In the genomic region with DNA sequence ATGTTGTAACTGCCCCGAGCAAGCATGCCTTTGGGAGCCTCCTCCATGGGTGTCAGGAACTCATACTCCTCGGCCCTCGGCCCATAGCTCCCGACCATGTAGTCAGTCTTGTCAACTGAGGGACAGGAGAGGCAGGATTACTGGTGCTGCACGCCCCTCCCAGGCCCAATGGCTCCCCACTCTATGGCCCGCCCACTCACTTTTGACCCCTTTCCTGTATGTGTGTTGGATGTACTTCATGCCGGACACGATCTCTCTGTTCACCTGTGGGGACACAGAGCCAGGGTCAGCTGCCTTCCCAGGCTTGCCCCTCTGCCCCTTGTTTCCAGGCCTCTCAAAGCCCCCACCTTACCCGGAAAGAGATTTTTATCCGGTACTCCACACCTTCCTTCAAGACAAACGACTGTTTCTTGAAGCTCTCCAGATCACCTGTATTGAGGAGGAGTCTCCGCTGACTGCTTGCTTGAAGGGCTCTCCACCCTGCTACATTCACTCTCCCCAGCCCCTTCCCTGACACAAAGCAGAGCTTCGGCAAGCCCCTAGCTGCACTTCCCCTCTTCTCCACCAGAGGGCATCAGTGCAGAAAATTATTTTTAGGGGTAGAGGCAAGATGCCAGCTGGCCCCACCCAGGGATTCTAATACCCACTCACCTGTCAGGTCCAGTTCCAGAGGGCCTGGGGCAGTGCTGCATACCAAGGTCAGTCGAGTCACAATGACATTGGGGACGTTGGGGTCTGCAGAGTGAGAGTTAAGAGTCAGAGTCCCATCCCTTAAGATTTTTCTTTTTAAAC, we compare ENCODE assay signal across 8 mouse cellular contexts. TPM values are rescaled to one million over a fixed set of nuclear protein-coding genes. Genes with fewer than 3 reads are reported as not detected.
DNase-seq lines count a peak whose midpoint lies in the region; ATAC-seq and TF ChIP-seq lines count a peak whose summit lies in the region.

No protein-coding gene starts in this region.

- H3K36me3 ChIP-seq in MEL (ENCODE audit: control insufficient read depth in 1 of 2, insufficient read depth in 2 of 2, low read length in 2 of 2): peaks cover 4 to 19% of the 10 kb centered on the region in 2 experiments; a peak in 3 of 4 replicates
- H3K36me3 ChIP-seq in forebrain, embryonic 11.5 days (ENCODE audit: control insufficient read depth, insufficient read depth, low read length): peaks cover 20% of the 10 kb centered on the region

- TF ChIP-seq CTCF in MEL (IDR thresholded peaks at IDR 0.05 in 2 of 3, conservative IDR thresholded peaks at IDR 0.05 in 1 of 3; ENCODE audit: control insufficient read depth in 1 of 3, insufficient read depth in 1 of 3, low read depth in 2 of 3, low read length in 3 of 3, poor library complexity in 1 of 3, severe bottlenecking in 1 of 3): peak; percentile 82 to 97 (median 87)
- TF ChIP-seq CTCF in layer of hippocampus, adult 2 months (conservative IDR thresholded peaks at IDR 0.05): peak; percentile 100

- TF ChIP-seq EP300 in MEL (IDR thresholded peaks at IDR 0.05; ENCODE audit: low read depth in 1 of 2, low read length in 2 of 2): no peak

- 63% methylated on average over 15 of the region's 15 CpGs for WGBS in forebrain, embryonic 11.5 days

- H3K4me2 ChIP-seq in forebrain, embryonic 11.5 days (ENCODE audit: low read depth, low read length, severe bottlenecking): peak overlapping the region; percentile 87

- peak overlapping the region; percentile 76 to 94; a peak in 3 of 4 replicates for H3K4me3 ChIP-seq in MEL (ENCODE audit: control insufficient read depth in 1 of 2, insufficient read depth in 1 of 2, low read depth in 2 of 2, low read length in 2 of 2)
- peak overlapping the region; percentile 97 for H3K4me3 ChIP-seq in forebrain, embryonic 11.5 days (ENCODE audit: low read depth, low read length)
- H3K4me3 ChIP-seq in layer of hippocampus, adult 2 months: peak overlapping the region; percentile 76

- no peaks in the 10 kb centered on the region for H3K27me3 ChIP-seq in MEL (ENCODE audit: control insufficient read depth in 1 of 2, insufficient read depth in 2 of 2, low read length in 2 of 2)
- no peaks in the 10 kb centered on the region for H3K27me3 ChIP-seq in forebrain, embryonic 11.5 days (ENCODE audit: control insufficient read depth, insufficient read depth, low read length)

- no peak for ATAC-seq in forebrain, embryonic 11.5 days (replicated peaks; ENCODE audit: low FRiP score)

- H3K4me1 ChIP-seq in MEL (ENCODE audit: control insufficient read depth in 1 of 2, insufficient read depth in 2 of 2, low read length in 2 of 2): peaks cover 7 to 20% of the 10 kb centered on the region in 2 experiments
- peaks cover 10% of the 10 kb centered on the region for H3K4me1 ChIP-seq in forebrain, embryonic 11.5 days (replicated peaks; ENCODE audit: control insufficient read depth, insufficient read depth, low read length)

- H3K27ac ChIP-seq in MEL (ENCODE audit: control insufficient read depth, low read depth, low read length): no peak overlapping the region
- H3K27ac ChIP-seq in forebrain, embryonic 11.5 days (ENCODE audit: low read depth, low read length): no peak overlapping the region
- H3K27ac ChIP-seq in layer of hippocampus, adult 2 months: peak overlapping the region; percentile 97

- peak overlapping the region; percentile 84 for H3K9ac ChIP-seq in MEL (ENCODE audit: control insufficient read depth, low read depth, low read length, poor library complexity, severe bottlenecking)
- H3K9ac ChIP-seq in forebrain, embryonic 11.5 days (ENCODE audit: low read length): peak overlapping the region; percentile 30

- peaks cover 37% of the 10 kb centered on the region for H3K79me2 ChIP-seq in MEL (ENCODE audit: control insufficient read depth, insufficient read depth, low read length, poor library complexity)

- H3K9me3 ChIP-seq in MEL (replicated peaks; ENCODE audit: insufficient read depth, low read length): no peaks in the 10 kb centered on the region
- peaks cover 3% of the 10 kb centered on the region; the same call in 1 of the 2 replicates for H3K9me3 ChIP-seq in forebrain, embryonic 11.5 days (ENCODE audit: control insufficient read depth, low read length)

- intact Hi-C loops in heart, postnatal 14 days (cut with DNase I): loop anchor here (1.0 to 5.0 kb wide), 2 partner anchors 65 to 133 kb away; partner anchors contain the start of genes Cenpx and Lrrc45

- TF ChIP-seq POLR2A in MEL (IDR thresholded peaks at IDR 0.05; ENCODE audit: control insufficient read depth in 1 of 2, insufficient read depth in 1 of 2, low read depth in 1 of 2, low read length in 2 of 2, poor library complexity in 1 of 2): no peak

- DNase-seq in MEL (ENCODE audit: low read depth, low spot score): peak; percentile 80
- peak; percentile 68 for DNase-seq in c-Kit-negative CD71-positive TER-119-positive erythroid progenitor cells, embryonic 14.5 days (ENCODE audit: low read depth, low spot score)
- peak; percentile 90 for DNase-seq in forebrain, embryonic 11.5 days (ENCODE audit: low spot score)
- peak; percentile 79 to 85 for DNase-seq in heart, postnatal 14 days
- peak; percentile 70 to 79 for DNase-seq in layer of hippocampus, adult 2 months (ENCODE audit: low spot score in 2 of 2)
- DNase-seq in lung, postnatal 14 days: peak; percentile 86
- peak; percentile 84 for DNase-seq in retina, postnatal 1 day
- peak; percentile 75 for DNase-seq in urinary bladder, postnatal 14 days (ENCODE audit: low spot score)

- peak; percentile 26 for TF ChIP-seq RAD21 in MEL (IDR thresholded peaks at IDR 0.05; ENCODE audit: low read depth, low read length)

TF ChIP-seq in MEL, 35 proteins besides CTCF, POLR2A, EP300 and RAD21 (continues in another document):
- no peak for TF ChIP-seq MEF2A (IDR thresholded peaks at IDR 0.05; ENCODE audit: extremely low read depth, insufficient replicate concordance, low read depth, low read length, poor library complexity, severe bottlenecking)
- TF ChIP-seq TCF12 (IDR thresholded peaks at IDR 0.05; ENCODE audit: low read depth, low read length): no peak
- TF ChIP-seq USF2 (IDR thresholded peaks at IDR 0.05; ENCODE audit: borderline replicate concordance in 1 of 2, insufficient read depth in 1 of 2, low read depth in 1 of 2, low read length in 2 of 2): no peak
- TF ChIP-seq GATA1 (IDR thresholded peaks at IDR 0.05; ENCODE audit: low read depth, low read length): no peak
- no peak for TF ChIP-seq BHLHE40 (IDR thresholded peaks at IDR 0.05; ENCODE audit: borderline replicate concordance, low read depth, low read length)
- TF ChIP-seq CHD2 (IDR thresholded peaks at IDR 0.05; ENCODE audit: low read length): no peak
- TF ChIP-seq ELF1 (IDR thresholded peaks at IDR 0.05; ENCODE audit: low read depth, low read length): 0 out of 2 replicates have a peak, but pooled peaks have one; percentile 4
- TF ChIP-seq MYC (IDR thresholded peaks at IDR 0.05; ENCODE audit: low read depth, low read length): no peak
- TF ChIP-seq ETS1 (IDR thresholded peaks at IDR 0.05; ENCODE audit: low read depth, low read length): no peak; the same call in 1 of the 2 replicates
- TF ChIP-seq MXI1 (IDR thresholded peaks at IDR 0.05; ENCODE audit: low read depth, low read length): no peak
- no peak for TF ChIP-seq CHD1 (IDR thresholded peaks at IDR 0.05; ENCODE audit: low read depth, low read length)
- no peak for TF ChIP-seq NRF1 (IDR thresholded peaks at IDR 0.05; ENCODE audit: insufficient read depth, low read depth, low read length, poor library complexity, severe bottlenecking)
- peak; percentile 72 for TF ChIP-seq SMC3 (IDR thresholded peaks at IDR 0.05; ENCODE audit: low read depth, low read length)
- no peak for TF ChIP-seq HCFC1 (IDR thresholded peaks at IDR 0.05; ENCODE audit: low read depth, low read length)
- no peak for TF ChIP-seq ZKSCAN1 (IDR thresholded peaks at IDR 0.05; ENCODE audit: low read depth, low read length)
- TF ChIP-seq TAL1 (IDR thresholded peaks at IDR 0.05; ENCODE audit: low read length): no peak
- no peak for TF ChIP-seq GABPA (IDR thresholded peaks at IDR 0.05; ENCODE audit: low read depth, low read length)

RNA-seq across cellular contexts. Expression of gene Arhgdia, which starts 1.9 kb away (rescaled TPM):
- 364 and 367 TPM in 2 replicates for total RNA-seq in MEL (2012; rRNA removed)
- 100 to 1,000 TPM; 601 to 821 TPM for polyA plus RNA-seq in MEL (2012; ENCODE audit: insufficient read depth in 1 of 2, insufficient read length in 2 of 2, low read depth in 1 of 2, low replicate concordance in 2 of 2, missing spikeins in 1 of 2)
- 621 and 667 TPM in 2 replicates for polyA plus RNA-seq in forebrain, embryonic 11.5 days (2014; fragmentation: Nextera tagmentation; extraction: Ambion mirVana)
- 100 to 1,000 TPM; 164 to 180 TPM for total RNA-seq in heart, postnatal 14 days (2021)
- total RNA-seq in layer of hippocampus, adult 2 months (2021): 100 to 1,000 TPM; 270 to 277 TPM

RNA-seq across cellular contexts. Expression of gene P4hb, which starts 6.5 kb away (rescaled TPM):
- total RNA-seq in MEL (2012; rRNA removed): 625 and 639 TPM in 2 replicates
- polyA plus RNA-seq in MEL (2012; ENCODE audit: insufficient read depth in 1 of 2, insufficient read length in 2 of 2, low read depth in 1 of 2, low replicate concordance in 2 of 2, missing spikeins in 1 of 2): 1,000 to 10,000 TPM in 1 of 2 experiments, 100 to 1,000 TPM in 1; 563 to 1,152 TPM
- 439 and 476 TPM in 2 replicates for polyA plus RNA-seq in forebrain, embryonic 11.5 days (2014; fragmentation: Nextera tagmentation; extraction: Ambion mirVana)
- total RNA-seq in heart, postnatal 14 days (2021): 100 to 1,000 TPM; 238 to 247 TPM
- 100 to 1,000 TPM; 106 to 118 TPM for total RNA-seq in layer of hippocampus, adult 2 months (2021)

RNA-seq across cellular contexts. Expression of gene Alyref, which starts 18.7 kb away (rescaled TPM):
- 1,072 and 1,078 TPM in 2 replicates for total RNA-seq in MEL (2012; rRNA removed)
- polyA plus RNA-seq in MEL (2012; ENCODE audit: insufficient read depth in 1 of 2, insufficient read length in 2 of 2, low read depth in 1 of 2, low replicate concordance in 2 of 2, missing spikeins in 1 of 2): 100 to 1,000 TPM in 1 of 2 experiments, not detected in 1; 600 TPM
- 808 and 816 TPM in 2 replicates for polyA plus RNA-seq in forebrain, embryonic 11.5 days (2014; fragmentation: Nextera tagmentation; extraction: Ambion mirVana)
- total RNA-seq in heart, postnatal 14 days (2021): 10 to 100 TPM; 57.8 to 59.9 TPM
- 10 to 100 TPM; 58.0 to 66.8 TPM for total RNA-seq in layer of hippocampus, adult 2 months (2021)

RNA-seq across cellular contexts. Expression of gene Anapc11, which starts 18.7 kb away (rescaled TPM):
- 97.3 and 130 TPM in 2 replicates for total RNA-seq in MEL (2012; rRNA removed)
- polyA plus RNA-seq in MEL (2012; ENCODE audit: insufficient read depth in 1 of 2, insufficient read length in 2 of 2, low read depth in 1 of 2, low replicate concordance in 2 of 2, missing spikeins in 1 of 2): 100 to 1,000 TPM in 1 of 2 experiments, not detected in 1; 120 TPM
- 200 and 217 TPM in 2 replicates for polyA plus RNA-seq in forebrain, embryonic 11.5 days (2014; fragmentation: Nextera tagmentation; extraction: Ambion mirVana)
- total RNA-seq in heart, postnatal 14 days (2021): 10 to 100 TPM; 86.2 to 87.5 TPM
- total RNA-seq in layer of hippocampus, adult 2 months (2021): 10 to 100 TPM; 87.1 to 89.6 TPM

RNA-seq across cellular contexts. Expression of gene Ppp1r27, which starts 28.6 kb away (rescaled TPM):
- total RNA-seq in MEL (2012; rRNA removed): not detected in 2 replicates
- not detected for polyA plus RNA-seq in MEL (2012; ENCODE audit: insufficient read depth in 1 of 2, insufficient read length in 2 of 2, low read depth in 1 of 2, low replicate concordance in 2 of 2, missing spikeins in 1 of 2)
- polyA plus RNA-seq in forebrain, embryonic 11.5 days (2014; fragmentation: Nextera tagmentation; extraction: Ambion mirVana): not detected in 2 replicates
- under 1 TPM in 1 of 2 experiments, not detected in 1; 0.39 TPM for total RNA-seq in heart, postnatal 14 days (2021)
- total RNA-seq in layer of hippocampus, adult 2 months (2021): not detected

Comparison
In these comparisons a context has a peak if more than half of its experiments do, and no peak if none do; other contexts are left out.
1. RNA of gene Alyref, which starts 18.7 kb away (total RNA-seq): 1,072 to 1,078 TPM in MEL; 58.0 to 66.8 TPM in layer of hippocampus, adult 2 months and 57.8 to 59.9 TPM in heart, postnatal 14 days; every median in the first group is over 10 times any median in the second.
2. Peak in every context shown above with its lines, with median percentiles within 50 percentile points of each other: DNase-seq and H3K4me3 ChIP-seq.